Mouse (Mus musculus): ENCODE results near the gene Boll.
A peak's percentile ranks its signal among the peaks of the same experiment; 100 is the strongest.

DNA sequence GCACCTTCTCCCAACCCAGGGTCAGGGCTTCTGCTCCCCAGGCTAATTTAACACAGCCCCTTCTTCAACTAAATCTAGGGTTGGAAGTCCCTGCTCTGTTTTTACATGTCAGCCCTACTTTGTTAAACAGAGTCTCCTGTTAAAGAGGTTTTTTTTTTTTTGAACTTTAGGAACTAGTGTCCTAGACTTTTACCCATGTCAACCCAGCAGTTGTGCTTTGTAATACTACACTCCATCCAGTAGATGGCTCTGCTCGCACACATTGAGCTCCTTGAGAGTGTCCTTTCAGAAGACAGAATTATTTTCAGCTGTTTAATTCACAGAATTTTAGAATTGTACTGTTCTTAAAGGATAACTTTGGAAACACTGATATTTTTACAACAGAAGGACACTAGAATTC lies 124.0 kb downstream of the Boll start:
- peak; percentile 33; the same call in 1 of the 2 replicates for TF ChIP-seq CTCF (IDR thresholded peaks at IDR 0.05; ENCODE audit: extremely low read depth, insufficient read depth, insufficient read length, insufficient replicate concordance)
- TF ChIP-seq POLR2A (IDR thresholded peaks at IDR 0.05; ENCODE audit: low read depth, low read length) = no peak
